Comparison of ENCODE assay signal across 19 mouse cellular contexts in genomic region chr10:4063537-4063936, GRCm38 (mm10).
DNase-seq lines count a peak whose midpoint lies in the region; ATAC-seq lines count a peak whose summit lies in the region.
"Had no signal": no experiment of that assay in that cellular context is flagged by ENCODE, and none has a peak within 500 bp of the region (broad histone marks: within the 10 kb centered on the region; RNA-seq: fewer than 3 reads in every experiment).

No protein-coding gene starts in this region.

- no peak overlapping the region for H3K4me3 ChIP-seq in hindbrain, embryonic 15.5 days
- H3K4me3 ChIP-seq in hindbrain, embryonic 13.5 days, result no peak overlapping the region
- H3K4me3 ChIP-seq: embryonic facial prominence, embryonic 10.5 days; heart, adult 2 months; heart, embryonic 15.5 days had no signal

- DNase-seq in cerebellum, postnatal 36 days, result peak; percentile 18 to 49
- DNase-seq in cerebellum, adult 11 months, result no peak
- peak; percentile 52 for DNase-seq in Muller cell, postnatal 12 days (ENCODE audit: inconsistent ontology term)
- peak; percentile 9 for DNase-seq in brain, adult 2 months (ENCODE audit: low read depth, low spot score)
- no peak for DNase-seq in gastrocnemius, postnatal 10 days
- DNase-seq: adrenal gland, adult 8-10 months; adrenal gland, postnatal 36 days; gastrocnemius, postnatal 14 days; heart, adult 2 months; heart, postnatal 14 days; kidney, adult 2 months had no signal

- H3K27me3 ChIP-seq in hindbrain, embryonic 15.5 days, result no peaks in the 10 kb centered on the region
- no peaks in the 10 kb centered on the region for H3K27me3 ChIP-seq in hindbrain, embryonic 13.5 days
- H3K27me3 ChIP-seq: CH12.LX; heart, embryonic 15.5 days had no signal

- WGBS in hindbrain, embryonic 15.5 days, result 81% methylated on average over 4 of the region's 4 CpGs
- WGBS in hindbrain, embryonic 13.5 days, result 78% methylated on average over 4 of the region's 4 CpGs

- H3K4me2 ChIP-seq in hindbrain, embryonic 15.5 days, result no peak overlapping the region
- no peak overlapping the region for H3K4me2 ChIP-seq in hindbrain, embryonic 13.5 days
- H3K4me2 ChIP-seq: heart, embryonic 11.5 days; heart, embryonic 15.5 days; hindbrain, embryonic 14.5 days had no signal

- H3K9ac ChIP-seq in hindbrain, embryonic 15.5 days, result no peak overlapping the region
- no peak overlapping the region for H3K9ac ChIP-seq in hindbrain, embryonic 13.5 days
- H3K9ac ChIP-seq: heart, embryonic 15.5 days; hindbrain, embryonic 14.5 days had no signal

- ATAC-seq in hindbrain, embryonic 15.5 days (ENCODE audit: low FRiP score, low read depth), result 0 out of 2 replicates have a peak, but pooled peaks have one; percentile 17
- ATAC-seq in hindbrain, embryonic 13.5 days (ENCODE audit: low FRiP score), result no peak
- ATAC-seq: intestine, embryonic 16.5 days had no signal

- H3K9me3 ChIP-seq in hindbrain, embryonic 15.5 days, result no peaks in the 10 kb centered on the region
- H3K9me3 ChIP-seq in hindbrain, embryonic 13.5 days, result no peaks in the 10 kb centered on the region
- H3K9me3 ChIP-seq: embryonic facial prominence, embryonic 10.5 days; heart, embryonic 15.5 days had no signal

- H3K36me3 ChIP-seq in hindbrain, embryonic 15.5 days, result no peaks in the 10 kb centered on the region
- H3K36me3 ChIP-seq in hindbrain, embryonic 13.5 days, result no peaks in the 10 kb centered on the region
- H3K36me3 ChIP-seq: heart, embryonic 15.5 days had no signal

- H3K27ac ChIP-seq in hindbrain, embryonic 15.5 days (replicated peaks), result no peak overlapping the region
- no peak overlapping the region for H3K27ac ChIP-seq in hindbrain, embryonic 13.5 days
- H3K27ac ChIP-seq: embryonic facial prominence, embryonic 10.5 days; heart, adult 2 months; heart, embryonic 15.5 days; hindbrain, embryonic 14.5 days had no signal

- no peaks in the 10 kb centered on the region for H3K4me1 ChIP-seq in hindbrain, embryonic 15.5 days (replicated peaks)
- 0 out of 2 replicates have a peak, but pooled peaks cover 5% of the 10 kb centered on the region for H3K4me1 ChIP-seq in hindbrain, embryonic 13.5 days (replicated peaks)
- H3K4me1 ChIP-seq: embryonic facial prominence, embryonic 10.5 days had no signal

Comparison
In these comparisons a context has a peak if more than half of its experiments do, and no peak if none do; other contexts are left out.
1. DNase-seq: peak in cerebellum, postnatal 36 days (2 of 2), Muller cell, postnatal 12 days (single experiment) and brain, adult 2 months (single experiment); none in cerebellum, adult 11 months (single experiment) and gastrocnemius, postnatal 10 days (single experiment).